Mouse (Mus musculus) MEL (cell line): ENCODE results near the gene Cplx2. TPM values are rescaled to one million over a fixed set of nuclear protein-coding genes. Genes with fewer than 3 reads are reported as not detected.

Experiments
- DNase-seq: peaks from one replicate; pipeline ENCODE4 v3.0.0; 2011; ENCODE audit warnings: low read depth, low spot score
- H3K27ac ChIP-seq: 2 replicates; pipeline ENCODE4 v1.5.1; 2012; ENCODE audit warnings: low read depth, mild to moderate bottlenecking, control low read depth, low read length, moderate library complexity; ENCODE audit not compliant: control insufficient read depth
- H3K27me3 ChIP-seq, 2 experiments: fragments of 150-350 bp in 1 of 2; sonication (generic) in 1 of 2; 2 replicates each; pipeline ENCODE4 v1.6.1; 2012; ENCODE audit warnings: low read length in 2 of 2, mild to moderate bottlenecking in 2 of 2, improper control_type of control experiment in 1 of 2, moderate library complexity in 1 of 2; ENCODE audit not compliant: insufficient read depth in 2 of 2, control insufficient read depth in 1 of 2
- H3K36me3 ChIP-seq, 2 experiments: 2 replicates each; pipeline ENCODE4 v1.6.1; 2012 to 2014; ENCODE audit warnings: low read length in 2 of 2, improper control_type of control experiment in 1 of 2, inconsistent platforms in 1 of 2, mild to moderate bottlenecking in 1 of 2; ENCODE audit not compliant: insufficient read depth in 2 of 2, control insufficient read depth in 1 of 2
- H3K4me1 ChIP-seq, 2 experiments: fragments of 150-350 bp in 1 of 2; sonication (generic) in 1 of 2; 2 replicates each; pipeline ENCODE4 v1.6.1; 2012; ENCODE audit warnings: low read length in 2 of 2, improper control_type of control experiment in 1 of 2, mild to moderate bottlenecking in 1 of 2; ENCODE audit not compliant: insufficient read depth in 2 of 2, control insufficient read depth in 1 of 2
- H3K4me3 ChIP-seq, 2 experiments: fragments of 150-350 bp in 1 of 2; sonication (generic) in 1 of 2; 2 replicates each; pipeline ENCODE4 v1.5.1; 2012; ENCODE audit warnings: low read depth in 2 of 2, low read length in 2 of 2, mild to moderate bottlenecking in 2 of 2, moderate library complexity in 2 of 2, control low read depth in 1 of 2, improper control_type of control experiment in 1 of 2; ENCODE audit not compliant: control insufficient read depth in 1 of 2, insufficient read depth in 1 of 2
- H3K79me2 ChIP-seq: 2 replicates; pipeline ENCODE4 v1.6.1; 2012; ENCODE audit warnings: mild to moderate bottlenecking, low read length, moderate library complexity; ENCODE audit not compliant: control insufficient read depth, poor library complexity, insufficient read depth
- H3K9ac ChIP-seq: 2 replicates; pipeline ENCODE4 v1.6.1; 2012; ENCODE audit warnings: low read depth, mild to moderate bottlenecking, control low read depth, low read length, moderate library complexity; ENCODE audit not compliant: control insufficient read depth, poor library complexity, severe bottlenecking
- H3K9me3 ChIP-seq: fragments of 150-350 bp; sonication (generic); replicated peaks from 2 replicates; pipeline ENCODE4 v1.6.1; 2012; ENCODE audit warnings: mild to moderate bottlenecking, low read length, improper control_type of control experiment, moderate library complexity; ENCODE audit not compliant: insufficient read depth
- BHLHE40 ChIP-seq: IDR thresholded peaks from 2 replicates; pipeline ENCODE4 v1.6.1; 2012; ENCODE audit warnings: low read depth, mild to moderate bottlenecking, inconsistent platforms, low read length, improper control_type of control experiment, borderline replicate concordance
- CHD1 ChIP-seq: IDR thresholded peaks from 2 replicates; pipeline ENCODE4 v1.6.1; 2012; ENCODE audit warnings: low read depth, mild to moderate bottlenecking, inconsistent platforms, low read length, improper control_type of control experiment
- E2F4 ChIP-seq: IDR thresholded peaks from 2 replicates; pipeline ENCODE4 v1.6.1; 2011; ENCODE audit warnings: low read depth, low read length, improper control_type of control experiment, borderline replicate concordance
- GABPA ChIP-seq: IDR thresholded peaks from 2 replicates; pipeline ENCODE4 v1.6.1; 2012; ENCODE audit warnings: low read depth, mild to moderate bottlenecking, inconsistent platforms, low read length, improper control_type of control experiment, moderate library complexity
- GATA1 ChIP-seq: IDR thresholded peaks from 2 replicates; pipeline ENCODE4 v1.6.1; 2011; ENCODE audit warnings: low read depth, low read length, improper control_type of control experiment
- MEF2A ChIP-seq: IDR thresholded peaks from 2 replicates; pipeline ENCODE4 v1.6.1; 2014; ENCODE audit warnings: low read depth, mild to moderate bottlenecking, inconsistent platforms, low read length, improper control_type of control experiment; ENCODE audit not compliant: poor library complexity, insufficient replicate concordance, severe bottlenecking; ENCODE audit errors: extremely low read depth
- MYB ChIP-seq: IDR thresholded peaks from 2 replicates; pipeline ENCODE4 v1.6.1; 2011; ENCODE audit warnings: mild to moderate bottlenecking, low read depth, low read length, improper control_type of control experiment
- POLR2AphosphoS5 ChIP-seq: IDR thresholded peaks from 2 replicates; pipeline ENCODE4 v1.6.1; 2012; ENCODE audit warnings: low read depth, borderline replicate concordance, mild to moderate bottlenecking, inconsistent platforms, low read length, moderate library complexity, mixed read lengths
- RCOR1 ChIP-seq: IDR thresholded peaks from 2 replicates; pipeline ENCODE4 v1.6.1; 2012; ENCODE audit warnings: low read depth, mild to moderate bottlenecking, inconsistent platforms, low read length, improper control_type of control experiment
- SIN3A ChIP-seq: IDR thresholded peaks from 2 replicates; pipeline ENCODE4 v1.6.1; 2012; ENCODE audit warnings: low read length, improper control_type of control experiment, inconsistent platforms
- TBP ChIP-seq: IDR thresholded peaks from 2 replicates; pipeline ENCODE4 v1.8.0; 2011; ENCODE audit warnings: low read depth, low read length, improper control_type of control experiment
- TCF12 ChIP-seq: IDR thresholded peaks from 2 replicates; pipeline ENCODE4 v1.6.1; 2014; ENCODE audit warnings: low read depth, mild to moderate bottlenecking, inconsistent platforms, low read length, improper control_type of control experiment, moderate library complexity
- USF1 ChIP-seq: IDR thresholded peaks from 2 replicates; pipeline ENCODE4 v1.6.1; 2014; ENCODE audit warnings: low read depth, mild to moderate bottlenecking, inconsistent platforms, low read length, improper control_type of control experiment, moderate library complexity
- USF2 ChIP-seq, 2 experiments: IDR thresholded peaks; 2 replicates each; pipeline ENCODE4 v1.6.1; 2011 to 2012; ENCODE audit warnings: improper control_type of control experiment in 2 of 2, low read length in 2 of 2, borderline replicate concordance in 1 of 2, inconsistent platforms in 1 of 2, low read depth in 1 of 2, mild to moderate bottlenecking in 1 of 2; ENCODE audit not compliant: insufficient read depth in 1 of 2
- ZC3H11A ChIP-seq: IDR thresholded peaks from 2 replicates; pipeline ENCODE4 v1.6.1; 2012; ENCODE audit warnings: low read depth, mild to moderate bottlenecking, inconsistent platforms, low read length, improper control_type of control experiment
- polyA plus RNA-seq, 2 experiments: library from polyadenylated mRNA; stranded (reverse) in 1 of 2; unstranded in 1 of 2; fragments of >175 nt in 1 of 2; fragments of >200 nt in 1 of 2; gene quantifications; 2 replicates each; pipeline versions ENCODE4 v1.2.1 to v1.2.4; 2012; ENCODE audit warnings: low replicate concordance in 2 of 2, low read depth in 1 of 2; ENCODE audit not compliant: insufficient read length in 2 of 2, insufficient read depth in 1 of 2, missing spikeins in 1 of 2
- total RNA-seq: library from RNA; depleted of rRNA; stranded (reverse); fragments of 300-350 nt; gene quantifications from 2 replicates; pipeline ENCODE4 v1.2.3, GENCODE M21; 2012

The Cplx2 gene
- total and polyA plus RNA-seq, 3 experiments: 1.8 to 4.7 TPM; not detected in 1

DNA sequence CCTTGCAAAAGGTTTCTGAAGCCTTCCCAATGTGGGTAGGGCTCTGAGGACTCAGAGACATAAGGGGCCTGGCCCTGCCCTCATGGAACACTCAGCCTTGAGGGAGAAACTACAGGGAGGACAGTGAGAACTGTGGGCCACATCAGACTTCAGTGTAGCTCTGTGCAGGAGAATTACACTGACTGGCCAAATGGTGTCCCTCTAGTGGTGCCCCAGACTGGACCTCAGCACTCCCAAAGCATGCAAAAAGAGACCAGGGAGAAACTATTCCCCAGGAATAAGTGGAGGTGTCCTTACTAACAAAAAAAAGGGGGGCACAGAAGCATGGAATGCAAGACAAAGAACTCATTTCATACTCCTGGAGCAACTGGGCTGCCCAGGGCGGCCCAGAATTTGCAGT lies 43.1 kb upstream of the Cplx2 start:
- H3K4me1 ChIP-seq: peaks cover 15 to 47% of the 10 kb centered on the region in 2 experiments
- no peak for DNase-seq
- H3K27ac ChIP-seq: no peak overlapping the region; the same call in 1 of the 2 replicates
- TF ChIP-seq POLR2AphosphoS5: no peak
- no peaks in the 10 kb centered on the region for H3K9me3 ChIP-seq
- H3K27me3 ChIP-seq: no peaks in the 10 kb centered on the region
- peaks cover 0 to 42% of the 10 kb centered on the region in 2 experiments; a peak in 2 of 4 replicates for H3K36me3 ChIP-seq
- no peaks in the 10 kb centered on the region for H3K79me2 ChIP-seq
- no peak overlapping the region for H3K9ac ChIP-seq
- H3K4me3 ChIP-seq: no peak overlapping the region

GRCm38 (mm10) chr13:54328954-54329490 lies 42.1 kb upstream of the Cplx2 start:
- no peaks in the 10 kb centered on the region for H3K27me3 ChIP-seq
- no peak overlapping the region for H3K4me3 ChIP-seq
- no peak overlapping the region for H3K27ac ChIP-seq
- no peaks in the 10 kb centered on the region for H3K79me2 ChIP-seq
- peaks cover 0 to 38% of the 10 kb centered on the region in 2 experiments; a peak in 2 of 4 replicates for H3K36me3 ChIP-seq
- TF ChIP-seq SIN3A (no peak), ZC3H11A (no peak), MYB (no peak), CHD1 (no peak), TCF12 (no peak), MEF2A (no peak), GATA1 (no peak), RCOR1 (no peak), GABPA (no peak), BHLHE40 (no peak), E2F4 (no peak), USF1 (no peak), TBP (no peak), USF2 (IDR thresholded peaks at IDR 0.05; ENCODE audit: borderline replicate concordance in 1 of 2, insufficient read depth in 1 of 2, low read depth in 1 of 2, low read length in 2 of 2) (no peak)
- TF ChIP-seq, all 39 proteins: peak for 0
- Histone ChIP-seq H3K9ac (no peak overlapping the region), H3K4me1 (peaks cover 14 to 42% of the 10 kb centered on the region in 2 experiments), H3K9me3 (no peaks in the 10 kb centered on the region)
- no peak for DNase-seq
